Mouse (Mus musculus): ENCODE results near the gene Ccdc6. TPM values are rescaled to one million over a fixed set of nuclear protein-coding genes. Genes with fewer than 3 reads are reported as not detected.
A peak's percentile ranks its signal among the peaks of the same experiment; 100 is the strongest.

Gene Ccdc6
- polyA plus RNA-seq, 1 experiment from 2014 or later, result 10.7 TPM

GRCm38 (mm10) chr10:70225760-70226159, 128.8 kb downstream of the Ccdc6 start:
- DNase-seq (ENCODE audit: low spot score), result peak; percentile 88
- ATAC-seq, result peak; percentile 66

GRCm38 (mm10) chr10:70226608-70227007, 129.7 kb downstream of the Ccdc6 start:
- Histone ChIP-seq H3K36me3 (ENCODE audit: insufficient read depth, low read length) (no peaks in the 10 kb centered on the region), H3K9ac (replicated peaks; ENCODE audit: low read depth) (no peak overlapping the region), H3K27ac (ENCODE audit: low read length) (peak overlapping the region; percentile 47; the same call in 1 of the 2 replicates), H3K27me3 (replicated peaks; ENCODE audit: insufficient read depth, low read length) (no peaks in the 10 kb centered on the region), H3K4me3 (ENCODE audit: low read depth, low read length) (no peak overlapping the region), H3K9me3 (ENCODE audit: low read length) (no peaks in the 10 kb centered on the region), H3K4me1 (ENCODE audit: insufficient read depth, low read depth, low read length) (peaks cover 7% of the 10 kb centered on the region; the same call in 1 of the 2 replicates), H3K4me2 (replicated peaks; ENCODE audit: low read depth, low read length) (no peak overlapping the region)
- ATAC-seq (peak; percentile 91), DNase-seq (ENCODE audit: low spot score) (peak; percentile 94)
- TF ChIP-seq CTCF (IDR thresholded peaks at IDR 0.05), result no peak
- peak; percentile 83; the same call in 1 of the 2 replicates for TF ChIP-seq EP300 (IDR thresholded peaks at IDR 0.05)

More at GRCm38 (mm10) chr10:70225760-70226159, 128.8 kb downstream of the Ccdc6 start:
- 38% methylated on average over 6 of the region's 6 CpGs for WGBS
- Histone ChIP-seq H3K27me3 (replicated peaks; ENCODE audit: insufficient read depth, low read length) (no peaks in the 10 kb centered on the region), H3K9ac (replicated peaks; ENCODE audit: low read depth) (no peak overlapping the region), H3K4me2 (replicated peaks; ENCODE audit: low read depth, low read length) (no peak overlapping the region), H3K36me3 (ENCODE audit: insufficient read depth, low read length) (no peaks in the 10 kb centered on the region), H3K4me1 (ENCODE audit: insufficient read depth, low read depth, low read length) (peaks cover 7% of the 10 kb centered on the region; the same call in 1 of the 2 replicates), H3K4me3 (ENCODE audit: low read depth, low read length) (no peak overlapping the region), H3K9me3 (ENCODE audit: low read length) (no peaks in the 10 kb centered on the region), H3K27ac (ENCODE audit: low read length) (no peak overlapping the region)
- TF ChIP-seq EP300 (IDR thresholded peaks at IDR 0.05), result peak; percentile 85
- TF ChIP-seq CTCF (IDR thresholded peaks at IDR 0.05), result peak; percentile 31

GRCm38 (mm10) chr10:70230352-70230751, 133.4 kb downstream of the Ccdc6 start:
- ATAC-seq (no peak), DNase-seq (ENCODE audit: low spot score) (no peak)
- TF ChIP-seq EP300 (IDR thresholded peaks at IDR 0.05) (no peak), CTCF (IDR thresholded peaks at IDR 0.05) (no peak)
- Histone ChIP-seq H3K4me3 (ENCODE audit: low read depth, low read length) (no peak overlapping the region), H3K4me2 (replicated peaks; ENCODE audit: low read depth, low read length) (no peak overlapping the region), H3K27me3 (replicated peaks; ENCODE audit: insufficient read depth, low read length) (no peaks in the 10 kb centered on the region), H3K27ac (ENCODE audit: low read length) (no peak overlapping the region), H3K4me1 (ENCODE audit: insufficient read depth, low read depth, low read length) (peaks cover under 1% of the 10 kb centered on the region; the same call in 1 of the 2 replicates), H3K36me3 (ENCODE audit: insufficient read depth, low read length) (no peaks in the 10 kb centered on the region), H3K9me3 (ENCODE audit: low read length) (no peaks in the 10 kb centered on the region), H3K9ac (replicated peaks; ENCODE audit: low read depth) (no peak overlapping the region)
- WGBS, result 62% methylated on average over 6 of the region's 6 CpGs

- no peak overlapping the region for H3K9ac ChIP-seq (replicated peaks; ENCODE audit: low read depth)
- no peak overlapping the region for H3K27ac ChIP-seq (ENCODE audit: low read length)
- H3K9me3 ChIP-seq (ENCODE audit: low read length), result no peaks in the 10 kb centered on the region
- 40% methylated on average over 2 of the region's 2 CpGs for WGBS
- no peak overlapping the region for H3K4me3 ChIP-seq (ENCODE audit: low read depth, low read length)
- H3K4me1 ChIP-seq (ENCODE audit: insufficient read depth, low read depth, low read length), result no peaks in the 10 kb centered on the region
- no peaks in the 10 kb centered on the region for H3K27me3 ChIP-seq (replicated peaks; ENCODE audit: insufficient read depth, low read length)
- TF ChIP-seq CTCF (IDR thresholded peaks at IDR 0.05), result no peak
- TF ChIP-seq EP300 (IDR thresholded peaks at IDR 0.05), result no peak
- ATAC-seq, result no peak
- no peak overlapping the region for H3K4me2 ChIP-seq (replicated peaks; ENCODE audit: low read depth, low read length)
- no peaks in the 10 kb centered on the region for H3K36me3 ChIP-seq (ENCODE audit: insufficient read depth, low read length)
- DNase-seq (ENCODE audit: low spot score), result no peak
Observed at GRCm38 (mm10) chr10:70237936-70238335, 141.0 kb downstream of the Ccdc6 start.

Other genes with a start within 250 kb of the Ccdc6 start
- 1.6 and 1.8 TPM in 2 replicates for gene Mrln, start 107.5 kb downstream of the Ccdc6 start, polyA plus RNA-seq (2015; fragmentation: Nextera tagmentation; extraction: Ambion mirVana)
- gene Slc16a9, start 148.0 kb downstream of the Ccdc6 start, polyA plus RNA-seq (2015; fragmentation: Nextera tagmentation; extraction: Ambion mirVana), result 24.8 and 25.4 TPM in 2 replicates

All from lung, postnatal 0 days (tissue).